Mouse (Mus musculus) gastrocnemius, adult 8-10 months (tissue): Measurements from ENCODE around the gene Tectb. TPM values are rescaled to one million over a fixed set of nuclear protein-coding genes. Genes with fewer than 3 reads are reported as not detected.
"Not testable (repeated sequence)": the region's sequence is repeated elsewhere in the genome, so short reads cannot be mapped to it uniquely, and the experiment has no call there.

Experiments used
- DNase-seq, 2 experiments: peaks; one replicate each; pipeline ENCODE4 v3.0.0; 2022; ENCODE audit warnings: low spot score in 2 of 2
- total RNA-seq, 4 experiments: library from RNA; stranded (reverse); gene quantifications; 2 replicates each; pipeline ENCODE4 v1.2.4; 2022

Gene Tectb
- not detected for total RNA-seq

DNA sequence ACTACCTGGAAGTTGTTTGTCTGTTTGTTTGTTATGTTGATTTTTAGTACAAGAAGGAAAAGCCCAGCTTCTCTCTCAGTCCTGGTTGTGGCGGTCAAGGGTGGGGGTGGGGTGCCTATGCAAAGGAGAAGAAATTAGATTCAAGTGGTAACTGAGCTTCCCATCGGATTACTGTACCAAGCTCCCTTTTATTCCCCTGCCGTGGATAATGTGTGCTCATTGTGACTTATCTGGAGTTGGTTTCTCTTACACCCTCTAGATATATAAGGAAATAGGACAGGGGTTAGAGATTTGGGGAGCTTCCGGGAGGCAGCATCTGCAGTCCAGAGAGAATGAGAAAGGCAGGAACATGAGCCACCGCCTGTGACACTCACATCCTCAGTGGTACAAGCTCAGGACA is at the start of gene Tectb:
Gene Tectb, plus strand, starts transcription at position 301 of the 400 bp plus-strand sequence.
- DNase-seq = no peak

- DNase-seq = no peak
Measured at GRCm38 (mm10) chr19:55131747-55132146, 48.8 kb upstream of the Tectb start.

GRCm38 (mm10) chr19:55132476-55132875 is 48.1 kb upstream of the Tectb start:
- DNase-seq = no peak

- no peak for DNase-seq
Measured at GRCm38 (mm10) chr19:55134521-55134920, 46.0 kb upstream of the Tectb start.

- no peak for DNase-seq
Measured at GRCm38 (mm10) chr19:55135918-55136317, 44.6 kb upstream of the Tectb start.

GRCm38 (mm10) chr19:55136693-55137427 is 43.7 kb upstream of the Tectb start:
- peak in 1 of 2 experiments; percentile 32 for DNase-seq

DNA sequence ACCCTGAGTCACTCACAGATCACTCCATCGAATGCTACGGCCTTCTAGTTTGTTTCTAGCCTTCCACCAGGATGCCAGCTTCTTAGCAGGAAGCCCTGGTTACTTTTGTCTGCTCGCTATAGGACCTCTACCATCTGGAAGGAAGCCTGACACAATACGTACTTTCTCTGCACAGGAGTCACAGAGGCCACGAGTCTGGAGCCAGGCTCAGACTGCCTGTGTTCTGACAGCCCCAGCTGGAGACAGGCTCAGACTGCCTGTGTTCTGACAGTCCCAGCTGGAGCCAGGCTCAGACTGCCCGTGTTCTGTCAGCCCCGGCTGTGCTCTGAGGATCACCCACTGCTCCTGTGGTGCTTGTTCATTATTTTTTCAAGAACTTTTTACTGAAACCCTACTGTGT is 42.6 kb upstream of the Tectb start:
- no peak for DNase-seq

GRCm38 (mm10) chr19:55138506-55138905 is 42.0 kb upstream of the Tectb start:
- no peak for DNase-seq

DNA sequence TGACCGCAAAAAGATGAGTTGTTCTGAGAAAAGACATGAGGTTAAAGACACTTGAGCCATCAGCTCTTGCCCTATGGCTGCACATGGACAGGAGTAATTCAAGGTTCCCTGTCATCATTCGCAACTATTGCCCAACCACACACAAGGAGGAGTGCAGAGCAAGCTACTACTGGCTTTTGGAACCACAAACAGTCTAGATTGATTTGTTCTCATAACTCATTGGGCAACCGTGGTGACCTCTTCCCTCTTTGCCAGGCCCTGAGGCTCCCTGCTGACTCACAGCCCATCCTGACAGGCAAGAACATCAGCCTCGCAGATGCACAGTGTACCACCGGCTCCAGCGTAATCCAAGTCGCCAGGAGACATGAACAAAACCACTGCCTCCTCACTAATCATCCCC is 41.2 kb upstream of the Tectb start:
- no peak for DNase-seq

DNA sequence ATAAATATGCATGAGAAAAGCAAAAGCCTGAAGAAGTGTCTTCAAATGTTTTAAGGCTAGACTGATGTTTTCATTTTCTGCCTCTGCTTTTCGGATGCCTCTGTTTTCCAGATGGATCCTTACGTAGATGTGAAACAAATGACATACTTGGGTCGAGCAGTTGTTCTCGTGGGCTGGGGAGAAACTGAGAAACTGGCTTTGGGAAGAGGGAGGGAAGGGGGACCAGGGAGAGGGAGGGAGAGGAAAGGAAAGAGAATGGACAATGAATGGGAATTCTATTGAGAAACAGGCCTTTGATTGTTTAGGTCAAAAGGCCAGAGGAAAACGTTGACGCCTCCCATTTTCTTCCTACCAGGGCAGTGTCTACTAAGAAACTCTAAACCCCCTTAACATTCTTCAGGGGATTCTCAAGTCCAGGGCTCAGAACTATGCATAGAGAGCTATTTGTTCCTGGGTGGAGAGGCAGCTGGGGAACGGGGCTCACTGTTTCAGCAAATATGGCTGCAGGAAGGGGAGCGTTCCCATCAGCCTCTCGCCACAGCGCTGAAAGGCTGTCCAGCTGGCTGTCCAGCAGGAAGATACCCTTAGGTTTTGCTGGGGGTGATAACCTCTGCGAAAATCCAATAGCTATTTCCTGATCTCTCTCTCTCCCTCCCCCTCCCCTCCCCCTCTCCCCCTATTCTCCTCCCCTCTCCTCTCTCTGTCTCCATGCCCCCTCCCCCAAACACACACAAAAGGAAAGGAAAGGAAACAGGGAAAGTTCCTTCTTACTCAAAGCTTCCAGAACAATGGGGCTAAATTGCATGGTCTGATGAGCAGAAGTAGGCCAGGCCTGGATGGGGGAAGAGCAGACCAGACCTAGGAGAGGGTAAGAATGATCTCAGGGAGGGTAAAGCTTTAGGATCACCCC is 36.9 kb upstream of the Tectb start:
- DNase-seq = no peak

DNA sequence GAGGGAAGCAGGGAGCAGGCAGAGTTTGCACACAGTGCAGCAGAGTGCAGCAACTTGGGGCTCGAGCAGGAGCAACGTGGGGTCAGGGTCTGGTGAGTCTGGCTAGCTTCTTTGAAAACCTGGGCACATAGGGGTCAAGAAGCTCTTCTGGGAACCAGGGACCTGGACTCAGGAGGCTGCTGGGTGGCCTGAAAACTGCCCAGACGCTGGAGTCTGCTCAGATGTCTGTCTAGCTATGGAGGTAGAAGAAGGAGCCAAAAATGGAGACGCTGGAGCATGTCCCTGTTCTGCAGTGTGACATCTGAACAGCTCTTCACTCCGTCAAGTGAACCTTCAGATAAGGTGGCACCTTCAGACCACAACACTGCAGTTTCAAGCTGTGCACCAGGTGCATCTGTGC is 35.8 kb upstream of the Tectb start:
- no peak for DNase-seq

DNA sequence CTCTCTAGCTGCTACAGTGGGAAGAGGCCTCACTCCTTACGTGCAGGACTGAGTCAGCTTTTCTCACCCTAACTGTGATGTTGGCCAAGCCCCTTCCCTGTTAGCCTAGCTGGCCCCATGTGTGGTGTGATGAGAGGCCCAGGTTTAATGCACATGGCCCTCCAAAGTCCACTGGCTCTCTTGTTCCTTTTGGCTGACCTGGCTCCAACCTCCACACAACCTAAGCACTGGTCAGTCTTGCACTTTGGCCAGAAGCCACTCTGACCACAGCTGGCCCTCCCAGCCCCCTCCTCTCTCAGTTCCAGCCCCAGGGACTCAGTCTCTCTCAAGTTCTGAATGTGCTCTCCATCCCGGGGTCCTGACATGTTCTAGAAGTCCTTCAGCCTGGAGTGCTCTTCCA is 35.4 kb upstream of the Tectb start:
- no peak for DNase-seq

GRCm38 (mm10) chr19:55147568-55147967 is 33.0 kb upstream of the Tectb start:
- DNase-seq = no peak

- no peak for DNase-seq
Measured at GRCm38 (mm10) chr19:55148109-55148508, 32.4 kb upstream of the Tectb start.

- DNase-seq = no peak
Measured at GRCm38 (mm10) chr19:55149646-55150045, 30.9 kb upstream of the Tectb start.

- DNase-seq = not testable (repeated sequence)
Measured at GRCm38 (mm10) chr19:55152274-55152673, 28.3 kb upstream of the Tectb start.

- DNase-seq = no peak
Measured at GRCm38 (mm10) chr19:55152983-55153382, 27.6 kb upstream of the Tectb start.

- DNase-seq = no peak
Measured at GRCm38 (mm10) chr19:55157029-55157428, 23.5 kb upstream of the Tectb start.

- no peak for DNase-seq
Measured at GRCm38 (mm10) chr19:55158606-55159005, 21.9 kb upstream of the Tectb start.

GRCm38 (mm10) chr19:55159826-55160225 is 20.7 kb upstream of the Tectb start:
- no peak for DNase-seq

- no peak for DNase-seq
Measured at GRCm38 (mm10) chr19:55162271-55162670, 18.3 kb upstream of the Tectb start.

- DNase-seq = no peak
Measured at GRCm38 (mm10) chr19:55164162-55164561, 16.4 kb upstream of the Tectb start.
